Mouse (Mus musculus): ENCODE measurements at regions not wholly inside any gene's neighbourhood (a gene's known extent, or its start where the extent isn't known, plus 50 kb on each side); places are given as distances from the start of the nearest gene placed in this dataset.

DNA sequence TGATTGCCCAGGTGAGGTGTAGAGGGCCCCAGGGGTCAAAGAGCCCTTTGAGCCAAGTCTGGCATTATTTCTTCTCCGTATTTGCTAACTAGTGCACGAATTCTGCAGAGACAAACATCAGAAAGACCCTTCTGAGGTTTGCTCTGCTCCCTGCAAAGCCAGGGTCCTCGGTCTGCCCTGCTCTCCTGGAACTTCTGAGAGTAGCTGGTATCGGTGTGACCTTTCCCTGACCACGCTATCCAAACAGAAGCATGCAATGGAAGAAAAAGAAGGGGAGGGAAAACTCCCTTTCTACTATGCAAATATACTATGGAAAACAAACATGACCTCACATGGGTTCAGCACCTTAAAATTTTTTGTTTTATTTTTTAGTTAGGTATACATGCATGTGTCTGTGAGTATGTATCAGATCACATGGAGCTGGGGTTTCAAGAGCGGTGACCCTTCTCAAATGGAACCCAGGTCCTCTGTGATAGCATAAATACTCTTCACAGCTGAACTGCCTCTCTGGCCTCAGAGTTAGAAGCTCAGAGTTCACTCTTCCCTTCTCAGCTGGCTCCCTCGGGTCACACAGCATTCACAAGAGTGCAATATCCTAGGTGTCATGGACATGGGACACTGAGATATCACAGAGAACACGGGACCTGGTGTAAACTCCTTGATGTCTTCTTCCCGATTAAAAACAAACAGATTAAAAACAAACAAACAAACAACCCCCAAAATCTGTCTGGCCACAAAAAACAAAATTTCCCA is 144.7 kb downstream of the Bcl2l11 start:
- ATAC-seq (ENCODE audit: borderline replicate concordance, extremely low read depth, low FRiP score, low TSS enrichment), result no peak
- no peaks in the 10 kb centered on the region for H3K36me3 ChIP-seq
- no peaks in the 10 kb centered on the region for H3K27me3 ChIP-seq
- no peak overlapping the region for H3K4me2 ChIP-seq
- peaks cover 15% of the 10 kb centered on the region for H3K4me1 ChIP-seq
- H3K4me3 ChIP-seq, result no peak overlapping the region
- H3K9ac ChIP-seq, result no peak overlapping the region
- no peak overlapping the region for H3K27ac ChIP-seq
- WGBS, result 19% methylated on average over 9 of the region's 9 CpGs
- H3K9me3 ChIP-seq, result no peaks in the 10 kb centered on the region

GRCm38 (mm10) chr2:128272789-128273188 is 147.0 kb downstream of the Bcl2l11 start:
- ATAC-seq (ENCODE audit: borderline replicate concordance, extremely low read depth, low FRiP score, low TSS enrichment), result no peak
- no peak overlapping the region for H3K27ac ChIP-seq
- H3K9ac ChIP-seq, result no peak overlapping the region
- no peaks in the 10 kb centered on the region for H3K9me3 ChIP-seq
- 22% methylated on average over 7 of the region's 7 CpGs for WGBS
- H3K36me3 ChIP-seq, result no peaks in the 10 kb centered on the region
- H3K27me3 ChIP-seq, result no peaks in the 10 kb centered on the region
- H3K4me2 ChIP-seq, result no peak overlapping the region
- peaks cover 33% of the 10 kb centered on the region for H3K4me1 ChIP-seq
- no peak overlapping the region for H3K4me3 ChIP-seq

GRCm38 (mm10) chr2:128273292-128273691 is 147.5 kb downstream of the Bcl2l11 start:
- H3K27ac ChIP-seq, result no peak overlapping the region
- H3K9me3 ChIP-seq, result no peaks in the 10 kb centered on the region
- no peaks in the 10 kb centered on the region for H3K36me3 ChIP-seq
- WGBS, result 62% methylated on average over 4 of the region's 4 CpGs
- ATAC-seq (ENCODE audit: borderline replicate concordance, extremely low read depth, low FRiP score, low TSS enrichment), result no peak
- no peak overlapping the region for H3K4me3 ChIP-seq
- no peaks in the 10 kb centered on the region for H3K27me3 ChIP-seq
- H3K4me1 ChIP-seq, result peaks cover 38% of the 10 kb centered on the region
- no peak overlapping the region for H3K9ac ChIP-seq
- H3K4me2 ChIP-seq, result no peak overlapping the region

GRCm38 (mm10) chr2:128276337-128276736 is 150.5 kb downstream of the Bcl2l11 start:
- H3K27me3 ChIP-seq, result no peaks in the 10 kb centered on the region
- no peak overlapping the region for H3K4me2 ChIP-seq
- no peaks in the 10 kb centered on the region for H3K36me3 ChIP-seq
- ATAC-seq (ENCODE audit: borderline replicate concordance, extremely low read depth, low FRiP score, low TSS enrichment), result no peak
- no peak overlapping the region for H3K4me3 ChIP-seq
- no peak overlapping the region for H3K9ac ChIP-seq
- H3K9me3 ChIP-seq, result no peaks in the 10 kb centered on the region
- H3K27ac ChIP-seq, result no peak overlapping the region
- H3K4me1 ChIP-seq, result peaks cover 44% of the 10 kb centered on the region
- WGBS, result 73% methylated on average over 5 of the region's 5 CpGs

DNA sequence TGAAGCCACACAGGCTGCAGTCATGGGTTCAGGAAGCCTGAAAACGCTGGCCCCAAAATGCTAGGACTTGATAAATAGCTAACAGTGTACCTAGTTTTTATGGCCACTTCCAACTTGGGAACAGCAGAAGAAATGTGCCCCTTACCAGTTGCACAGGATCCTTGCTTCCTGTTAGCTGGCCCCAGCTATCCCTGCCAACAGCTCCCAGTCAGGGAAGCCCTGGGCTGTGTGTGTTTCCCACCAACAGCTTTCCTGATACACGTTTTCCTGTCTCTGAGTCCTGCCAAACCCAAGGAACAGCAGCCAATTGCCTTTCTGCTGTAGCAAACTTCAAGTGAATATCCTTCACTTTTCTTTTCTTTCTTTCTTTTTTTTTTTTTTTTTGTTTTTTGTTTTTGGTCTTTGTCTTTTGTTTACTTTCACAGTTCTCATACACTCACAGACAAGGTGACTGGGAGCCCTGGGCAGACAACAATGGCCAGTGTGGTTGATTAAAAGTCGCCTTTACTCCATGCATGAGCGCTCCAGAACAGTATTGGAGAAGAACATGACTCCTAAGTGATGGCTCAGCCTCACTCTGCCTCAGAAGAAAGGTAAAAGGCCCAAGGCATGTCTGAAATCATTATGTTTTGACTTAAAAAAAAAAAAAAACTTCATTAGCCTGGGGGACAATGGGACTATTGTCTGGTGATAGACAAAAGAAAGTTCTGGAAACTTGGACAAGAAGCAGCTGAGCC is 151.7 kb downstream of the Bcl2l11 start:
- ATAC-seq (ENCODE audit: borderline replicate concordance, extremely low read depth, low FRiP score, low TSS enrichment), result 0 out of 2 replicates have a peak, but pooled peaks have one; percentile 24
- Histone ChIP-seq H3K4me3 (no peak overlapping the region), H3K27me3 (no peaks in the 10 kb centered on the region), H3K4me1 (peaks cover 48% of the 10 kb centered on the region), H3K27ac (peak overlapping the region; percentile 85), H3K36me3 (no peaks in the 10 kb centered on the region), H3K4me2 (no peak overlapping the region), H3K9ac (no peak overlapping the region), H3K9me3 (no peaks in the 10 kb centered on the region)
- WGBS, result 56% methylated on average over 4 of the region's 4 CpGs

DNA sequence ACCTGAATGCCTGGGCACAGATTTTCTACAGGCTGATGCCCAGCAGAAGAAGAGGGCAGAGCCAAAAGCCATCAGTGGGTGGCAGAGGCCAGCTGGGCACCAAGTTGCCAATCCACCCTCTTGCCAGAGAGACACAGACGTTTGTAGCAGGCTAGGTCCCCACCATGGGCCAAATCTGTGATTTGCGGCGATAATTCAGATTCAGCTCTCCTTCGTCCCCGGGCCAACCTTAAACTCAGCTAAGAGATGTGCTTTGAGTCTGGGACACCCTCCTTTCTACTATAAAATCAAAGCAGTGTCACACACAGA is 152.2 kb downstream of the Bcl2l11 start:
- no peak overlapping the region for H3K4me3 ChIP-seq
- 47% methylated on average over 5 of the region's 5 CpGs for WGBS
- H3K9me3 ChIP-seq, result no peaks in the 10 kb centered on the region
- peak overlapping the region; percentile 85 for H3K27ac ChIP-seq
- peak overlapping the region; percentile 48 for H3K4me2 ChIP-seq
- no peaks in the 10 kb centered on the region for H3K36me3 ChIP-seq
- no peak for ATAC-seq (ENCODE audit: borderline replicate concordance, extremely low read depth, low FRiP score, low TSS enrichment)
- H3K9ac ChIP-seq, result no peak overlapping the region
- peaks cover 45% of the 10 kb centered on the region for H3K4me1 ChIP-seq
- H3K27me3 ChIP-seq, result no peaks in the 10 kb centered on the region

- Histone ChIP-seq H3K27me3 (no peaks in the 10 kb centered on the region), H3K4me3 (peak overlapping the region; percentile 20), H3K9me3 (no peaks in the 10 kb centered on the region), H3K4me2 (peak overlapping the region; percentile 48), H3K4me1 (peaks cover 45% of the 10 kb centered on the region), H3K36me3 (no peaks in the 10 kb centered on the region), H3K27ac (peak overlapping the region; percentile 85), H3K9ac (no peak overlapping the region)
- 7% methylated on average over 12 of the region's 12 CpGs for WGBS
- peak; percentile 71; the same call in 1 of the 2 replicates for ATAC-seq (ENCODE audit: borderline replicate concordance, extremely low read depth, low FRiP score, low TSS enrichment)
These were observed 152.8 kb downstream of the Bcl2l11 start for GRCm38 (mm10) chr2:128278608-128279081.

DNA sequence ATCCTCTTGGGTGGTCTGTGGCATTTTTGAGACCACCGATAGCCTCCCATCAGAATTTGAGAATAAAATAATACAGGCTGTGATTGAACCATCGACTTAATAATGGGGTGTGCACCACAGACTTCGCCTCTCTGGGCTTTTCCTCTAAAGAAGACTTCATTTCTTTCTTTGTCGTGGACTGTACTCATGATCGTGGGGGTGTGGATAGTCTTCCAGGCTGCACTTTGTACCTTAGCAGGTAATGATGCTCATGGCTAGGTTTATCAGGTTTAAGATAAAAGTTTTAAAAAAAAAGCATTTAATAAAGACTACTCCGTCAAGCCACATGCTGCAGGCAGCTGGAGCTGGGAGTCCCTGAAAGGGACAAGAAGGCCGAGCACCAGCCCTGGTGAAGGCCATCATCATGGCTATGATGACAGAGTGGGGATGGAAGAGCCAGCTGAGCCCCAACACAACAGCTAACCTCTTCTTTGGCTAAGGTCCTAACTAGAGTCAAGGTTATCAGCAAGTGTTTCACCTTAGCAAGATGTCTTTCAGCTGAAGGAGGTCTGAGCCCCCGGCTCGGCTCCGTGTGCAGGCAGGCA is 153.4 kb downstream of the Bcl2l11 start:
- Histone ChIP-seq H3K4me1 (peaks cover 46% of the 10 kb centered on the region), H3K9ac (no peak overlapping the region), H3K9me3 (no peaks in the 10 kb centered on the region), H3K4me3 (no peak overlapping the region), H3K36me3 (no peaks in the 10 kb centered on the region), H3K4me2 (peak overlapping the region; percentile 48; the same call in 1 of the 2 replicates), H3K27me3 (no peaks in the 10 kb centered on the region), H3K27ac (peak overlapping the region; percentile 85; the same call in 1 of the 2 replicates)
- ATAC-seq (ENCODE audit: borderline replicate concordance, extremely low read depth, low FRiP score, low TSS enrichment), result no peak
- 43% methylated on average over 10 of the region's 10 CpGs for WGBS

- no peak overlapping the region for H3K4me3 ChIP-seq
- no peak for ATAC-seq (ENCODE audit: borderline replicate concordance, extremely low read depth, low FRiP score, low TSS enrichment)
- H3K4me1 ChIP-seq, result peaks cover 43% of the 10 kb centered on the region
- H3K4me2 ChIP-seq, result no peak overlapping the region
- no peak overlapping the region for H3K27ac ChIP-seq
- H3K36me3 ChIP-seq, result no peaks in the 10 kb centered on the region
- 30% methylated on average over 4 of the region's 4 CpGs for WGBS
- H3K9me3 ChIP-seq, result no peaks in the 10 kb centered on the region
- no peaks in the 10 kb centered on the region for H3K27me3 ChIP-seq
- H3K9ac ChIP-seq, result no peak overlapping the region
These were observed 156.8 kb downstream of the Bcl2l11 start for GRCm38 (mm10) chr2:128282591-128282990.

- H3K4me2 ChIP-seq, result 0 out of 2 replicates have a peak overlapping the region, but pooled peaks have one; percentile 6
- H3K4me1 ChIP-seq, result peaks cover 33% of the 10 kb centered on the region
- H3K9ac ChIP-seq, result no peak overlapping the region
- no peaks in the 10 kb centered on the region for H3K36me3 ChIP-seq
- peak; percentile 90 for ATAC-seq (ENCODE audit: borderline replicate concordance, extremely low read depth, low FRiP score, low TSS enrichment)
- 38% methylated on average over 7 of the region's 7 CpGs for WGBS
- no peaks in the 10 kb centered on the region for H3K27me3 ChIP-seq
- no peaks in the 10 kb centered on the region for H3K9me3 ChIP-seq
- no peak overlapping the region for H3K4me3 ChIP-seq
- H3K27ac ChIP-seq, result peak overlapping the region; percentile 20; the same call in 1 of the 2 replicates
These were observed 159.1 kb downstream of the Bcl2l11 start for GRCm38 (mm10) chr2:128284822-128285421.

- 88% methylated on average over 12 of the region's 12 CpGs for WGBS
- no peak for ATAC-seq (ENCODE audit: borderline replicate concordance, extremely low read depth, low FRiP score, low TSS enrichment)
These were observed 159.6 kb downstream of the Bcl2l11 start for GRCm38 (mm10) chr2:128285457-128285856.

More at GRCm38 (mm10) chr2:128285457-128285856, 159.6 kb downstream of the Bcl2l11 start:
- Histone ChIP-seq H3K4me1 (peaks cover 33% of the 10 kb centered on the region), H3K27ac (no peak overlapping the region), H3K9ac (no peak overlapping the region), H3K27me3 (no peaks in the 10 kb centered on the region), H3K4me2 (no peak overlapping the region), H3K9me3 (no peaks in the 10 kb centered on the region), H3K4me3 (no peak overlapping the region), H3K36me3 (no peaks in the 10 kb centered on the region)

All from lung, embryonic 15.5 days (tissue).